Mouse (Mus musculus) thymus, postnatal 0 days (tissue): Measurements from ENCODE around the gene Tex38. TPM values are rescaled to one million over a fixed set of nuclear protein-coding genes. Genes with fewer than 3 reads are reported as not detected.

Experiments used
- DNase-seq: peaks from one replicate; pipeline ENCODE4 v3.0.0-alpha.2; 2015; ENCODE audit warnings: low spot score
- polyA plus RNA-seq: library from polyadenylated mRNA; unstranded; fragments of >200 nt; fragmentation: Nextera tagmentation; extraction: Ambion mirVana; gene quantifications from 2 replicates; pipeline ENCODE4 v1.2.1, GENCODE M21; 2015

The Tex38 gene
- 0.27 and 0.35 TPM in 2 replicates for polyA plus RNA-seq

DNA sequence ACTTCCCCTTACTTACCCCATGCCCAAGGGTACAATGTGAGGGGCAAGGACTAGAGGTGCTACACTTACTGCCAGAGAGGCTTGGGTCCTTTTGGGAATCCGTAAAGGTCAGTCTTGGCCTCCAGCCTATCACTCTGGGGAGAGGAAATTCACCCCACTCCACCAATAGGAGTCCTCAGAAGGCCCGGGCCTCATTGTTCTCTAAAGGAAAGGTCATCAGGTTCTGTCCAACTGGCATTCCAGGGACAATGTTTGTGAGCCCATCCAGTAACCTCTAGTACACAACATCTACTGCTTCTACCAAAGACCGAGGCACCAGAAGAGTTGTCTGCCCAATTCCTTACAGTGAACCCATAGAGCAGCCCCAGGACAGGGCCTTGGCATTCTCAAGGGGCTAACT is at the start of gene Tex38:
Gene Tex38, minus strand, starts transcription at position 101 of the 400 bp plus-strand sequence.
- DNase-seq: no peak

DNA sequence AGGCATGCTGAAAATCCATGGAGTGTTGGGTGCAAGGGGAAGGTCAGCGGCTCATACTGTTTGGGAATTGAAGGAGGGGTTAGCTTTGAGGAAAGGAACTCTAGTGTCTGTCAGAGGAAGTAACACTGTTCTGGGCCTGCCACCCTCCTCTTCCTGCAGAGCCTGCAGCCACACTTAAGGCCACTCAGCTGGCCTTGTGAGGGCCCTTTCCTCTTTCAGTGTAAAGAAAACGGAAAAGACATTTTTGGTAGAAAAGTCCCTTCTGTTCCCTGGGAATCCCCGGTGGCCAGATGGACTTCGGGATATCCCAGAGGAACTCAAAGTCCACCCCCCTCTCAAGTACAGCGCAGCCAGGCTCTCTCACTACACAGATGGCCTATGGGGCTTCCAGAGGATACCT is 49.7 kb upstream of the Tex38 start:
- DNase-seq: no peak

DNA sequence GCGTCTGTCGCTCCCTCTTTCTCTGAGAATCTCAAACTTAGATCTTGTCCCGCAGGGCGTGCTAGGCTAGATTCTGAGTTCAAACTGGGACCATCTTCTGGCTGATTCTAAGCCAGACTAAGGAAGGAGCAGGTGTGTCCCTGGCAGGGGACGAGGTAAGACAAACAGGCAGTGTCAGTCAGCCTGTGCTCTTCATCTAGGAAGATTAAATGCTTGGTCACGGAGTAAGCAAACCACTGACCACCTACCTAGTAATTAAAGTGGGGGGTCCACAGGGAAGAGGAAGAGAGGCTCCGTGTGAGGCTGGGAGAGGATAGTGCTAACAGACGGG is 47.7 kb upstream of the Tex38 start:
- DNase-seq: no peak

DNA sequence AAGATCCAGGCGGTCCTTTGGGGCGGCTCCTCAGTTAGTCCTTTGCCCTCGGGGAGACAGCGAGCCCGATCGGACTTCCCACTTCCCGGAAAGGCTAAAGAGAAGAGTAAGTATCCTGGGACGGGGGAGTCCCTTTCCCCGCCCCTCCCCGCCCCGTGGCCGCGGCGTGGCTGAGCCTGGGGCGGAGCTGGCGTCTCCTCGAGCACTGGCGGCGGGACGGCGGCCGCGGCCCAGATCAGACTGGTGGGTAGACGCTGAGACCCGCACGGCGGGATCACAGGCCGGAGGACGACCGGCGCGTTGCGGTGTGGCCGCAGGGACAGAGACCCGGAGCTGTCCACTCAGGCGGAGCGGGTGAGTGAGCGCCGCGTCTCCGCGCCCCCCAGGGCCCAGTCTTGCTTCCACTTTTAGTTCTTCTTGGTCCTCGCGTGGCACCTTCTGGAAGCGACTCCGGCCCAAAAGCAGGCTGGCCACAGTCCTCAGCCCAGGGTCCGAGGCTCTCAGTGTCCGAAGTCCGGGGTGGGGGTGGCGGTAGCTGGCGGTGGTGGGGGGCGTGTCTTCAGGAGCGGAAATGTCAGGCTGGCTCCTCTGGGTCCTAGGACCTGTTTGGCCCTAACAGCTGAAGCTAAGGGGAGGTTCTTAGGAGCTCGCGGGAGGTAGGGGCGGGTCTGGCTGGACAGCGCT is 47.2 kb upstream of the Tex38 start, which contains the start of gene Mob3c:
Gene Mob3c, plus strand, starts transcription at position 205 of the 684 bp plus-strand sequence.
- peak; percentile 64 for DNase-seq

DNA sequence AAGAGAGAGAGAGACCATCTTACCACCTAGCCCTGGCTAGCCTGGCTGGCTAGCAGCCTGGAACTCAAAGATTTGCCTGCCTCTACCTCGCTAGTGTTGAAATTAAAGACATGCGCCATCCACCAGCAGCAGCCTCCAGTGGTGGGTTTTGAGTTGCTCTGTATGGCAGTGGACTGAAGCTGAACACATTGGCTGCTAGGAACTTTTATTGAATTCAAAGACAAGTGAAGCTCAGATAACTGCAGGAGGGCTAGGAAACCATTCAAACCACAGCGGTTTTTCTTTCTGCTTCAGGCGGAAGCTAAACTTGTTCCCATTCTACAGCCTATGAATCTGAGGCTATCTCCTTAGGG is 46.7 kb upstream of the Tex38 start:
- peak; percentile 30 for DNase-seq

DNA sequence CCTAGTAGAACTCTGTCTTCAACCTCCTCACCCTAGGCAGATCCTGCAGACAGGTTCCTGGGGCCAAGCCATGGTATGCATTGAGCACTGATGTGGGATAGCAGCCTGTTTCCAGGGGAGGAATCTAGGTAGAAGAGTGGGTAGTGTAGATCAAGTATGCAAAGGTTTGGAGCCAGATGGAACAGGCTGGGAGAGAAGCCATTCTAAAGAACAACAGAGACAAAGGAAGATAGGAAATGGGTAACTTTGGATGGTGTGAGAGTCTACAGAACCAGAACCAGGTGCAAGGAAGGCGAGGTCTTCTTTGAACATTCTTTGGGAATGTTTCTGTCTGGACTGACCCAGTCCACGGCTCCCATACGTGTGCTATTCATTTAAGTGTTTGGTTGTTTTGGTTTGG is 46.2 kb upstream of the Tex38 start:
- DNase-seq: no peak

DNA sequence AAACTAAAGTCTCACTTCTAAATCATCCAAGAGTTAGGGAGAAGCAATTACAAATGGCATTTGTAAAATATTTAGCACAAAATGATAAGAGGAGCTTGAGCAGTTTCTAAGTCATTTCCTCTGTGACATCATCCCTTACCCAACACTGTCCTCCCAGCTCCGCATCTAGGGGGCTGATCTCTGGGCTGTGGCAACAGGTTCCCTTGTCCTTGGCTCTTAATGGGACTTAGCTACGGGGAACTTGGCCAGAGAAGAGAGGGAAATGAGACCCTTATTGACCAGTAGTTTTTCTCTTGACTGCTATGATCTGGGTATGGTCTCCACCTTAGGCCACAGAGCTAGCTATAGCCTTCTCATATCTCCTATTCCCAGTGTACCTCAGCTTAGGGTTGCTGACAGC is 44.5 kb upstream of the Tex38 start:
- DNase-seq: no peak

DNA sequence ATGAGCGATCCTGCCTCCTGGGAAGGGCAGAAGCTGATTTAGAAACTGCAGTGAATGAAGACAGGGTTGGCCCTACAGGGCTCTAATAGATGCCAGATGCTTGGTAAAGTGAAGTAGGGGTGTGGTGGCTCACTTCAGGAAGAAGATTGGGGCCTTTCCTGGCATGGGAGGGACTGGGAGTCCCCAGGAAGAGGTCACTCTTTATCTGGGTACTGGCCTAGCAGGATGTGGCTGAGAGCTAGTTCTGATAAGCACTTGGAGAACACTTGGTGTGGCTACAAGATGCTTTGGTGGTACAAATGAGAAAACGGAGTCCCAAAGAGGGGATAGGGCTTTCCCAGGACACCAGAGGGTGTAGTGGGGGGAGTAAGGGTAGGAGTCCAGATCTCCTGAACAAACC is 43.4 kb upstream of the Tex38 start:
- DNase-seq: no peak

DNA sequence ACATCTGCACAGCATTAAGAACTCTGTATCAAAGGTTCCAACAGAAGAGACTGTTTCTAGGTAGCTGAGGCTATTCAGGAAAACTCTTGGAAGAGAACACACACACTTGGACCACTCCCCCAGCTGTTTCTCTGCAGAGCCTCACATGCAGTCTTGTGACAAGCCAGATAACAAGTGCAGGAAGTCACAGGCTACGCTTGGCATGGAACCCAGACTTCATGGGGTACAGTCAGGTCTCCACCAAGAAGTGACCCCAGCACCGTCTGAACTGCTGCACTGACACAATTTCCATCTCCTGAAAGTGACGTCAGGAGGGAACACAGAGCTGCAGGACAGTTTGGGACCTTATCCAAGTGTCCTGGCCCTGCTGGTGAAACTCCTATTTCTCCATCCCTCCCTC is 41.1 kb upstream of the Tex38 start:
- no peak for DNase-seq

DNA sequence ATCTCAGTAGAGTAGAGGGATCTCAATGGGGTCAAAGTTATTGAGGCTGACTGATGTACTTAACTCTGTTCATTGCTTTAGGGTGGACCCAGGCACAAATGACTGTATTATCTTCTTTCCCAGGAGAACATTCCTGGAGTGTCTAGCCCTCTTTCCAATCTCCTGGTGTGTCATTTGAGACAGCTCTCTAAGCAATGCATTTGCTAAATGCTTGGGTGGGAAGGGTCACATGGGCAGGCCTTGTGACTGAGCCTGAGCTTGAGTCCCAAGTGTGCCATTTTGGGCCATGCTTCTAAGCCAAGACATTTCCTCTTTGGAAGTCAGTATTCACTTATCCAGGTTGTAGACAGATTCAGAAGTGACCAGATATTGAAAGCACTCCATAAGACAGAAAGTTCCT is 40.6 kb upstream of the Tex38 start:
- no peak for DNase-seq

DNA sequence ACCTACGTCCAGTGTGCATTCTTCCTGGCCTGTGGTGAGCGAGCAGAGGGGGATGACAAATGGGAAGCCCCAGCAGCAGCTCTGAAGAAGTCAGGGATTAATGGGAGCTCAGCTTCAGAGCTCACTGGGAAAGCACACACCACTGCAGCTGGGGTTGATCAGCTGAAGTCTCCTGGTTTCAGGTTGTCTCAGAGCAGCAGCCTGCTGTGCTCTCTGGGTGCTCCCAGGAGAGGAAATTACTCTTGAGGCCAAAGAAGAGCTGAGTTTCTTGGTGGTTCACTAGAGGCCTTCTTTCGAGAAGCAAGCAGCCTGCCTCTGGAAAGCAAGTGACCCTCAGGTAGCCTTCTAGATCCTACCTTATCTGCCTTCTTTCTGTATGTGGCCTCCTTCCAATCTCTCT is 40.1 kb upstream of the Tex38 start:
- DNase-seq: no peak

DNA sequence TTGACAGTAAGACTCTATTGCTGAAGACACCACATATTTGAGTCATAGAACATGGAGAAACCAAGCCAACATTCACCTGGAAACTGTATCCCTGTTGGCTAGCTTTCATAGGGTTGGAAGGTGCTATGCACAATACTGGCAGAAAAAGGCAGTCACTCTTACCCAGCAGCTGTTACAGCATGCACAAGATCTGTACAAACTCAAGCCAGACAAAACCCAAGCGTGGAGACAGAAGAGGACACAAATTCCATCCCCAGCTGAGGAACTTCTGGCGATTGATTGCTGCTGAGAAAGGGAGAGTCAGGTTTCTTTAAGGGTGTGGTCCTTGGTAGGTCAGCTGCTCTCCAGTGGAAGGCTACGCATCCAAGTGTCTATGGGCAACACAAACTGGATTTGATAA is 39.4 kb upstream of the Tex38 start:
- no peak for DNase-seq

DNA sequence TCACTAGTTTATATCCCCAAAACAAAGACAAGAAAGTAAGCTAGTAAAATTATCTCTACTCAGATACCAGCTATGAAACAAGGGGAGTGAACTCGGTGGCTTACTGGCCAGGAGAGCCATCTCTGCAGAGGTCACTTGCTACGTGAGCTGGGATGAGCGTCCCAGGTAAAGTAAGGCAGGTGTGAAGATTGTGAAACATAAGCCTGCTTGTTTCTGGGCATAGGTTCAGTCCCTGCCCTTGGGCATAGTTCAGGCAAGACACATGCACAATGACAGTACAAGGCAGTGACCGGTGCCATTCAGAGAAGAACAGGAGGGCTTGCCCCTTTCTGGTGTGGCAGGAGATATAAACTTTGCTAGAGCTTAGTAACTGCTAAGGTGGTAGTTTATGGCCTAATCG is 34.8 kb upstream of the Tex38 start:
- no peak for DNase-seq

DNA sequence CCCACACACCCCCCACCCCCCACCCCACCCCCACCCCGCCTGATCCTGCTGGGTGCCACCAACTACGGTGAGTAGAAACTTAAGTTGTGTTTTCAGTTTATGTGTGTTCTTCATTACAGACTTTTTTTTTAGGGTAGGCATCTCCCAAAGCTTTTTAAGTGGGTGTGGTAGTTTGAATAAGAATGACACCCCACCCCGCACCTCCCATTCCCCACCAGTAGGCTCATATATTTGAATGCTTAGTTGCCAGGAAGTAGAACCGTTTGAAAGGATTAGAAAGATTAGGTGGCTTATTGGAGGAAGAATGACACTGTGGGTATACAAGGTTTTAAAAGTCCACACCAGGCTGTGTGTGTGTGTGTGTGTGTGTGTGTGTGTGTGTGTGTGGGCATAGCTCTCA is 31.5 kb upstream of the Tex38 start:
- no peak for DNase-seq

DNA sequence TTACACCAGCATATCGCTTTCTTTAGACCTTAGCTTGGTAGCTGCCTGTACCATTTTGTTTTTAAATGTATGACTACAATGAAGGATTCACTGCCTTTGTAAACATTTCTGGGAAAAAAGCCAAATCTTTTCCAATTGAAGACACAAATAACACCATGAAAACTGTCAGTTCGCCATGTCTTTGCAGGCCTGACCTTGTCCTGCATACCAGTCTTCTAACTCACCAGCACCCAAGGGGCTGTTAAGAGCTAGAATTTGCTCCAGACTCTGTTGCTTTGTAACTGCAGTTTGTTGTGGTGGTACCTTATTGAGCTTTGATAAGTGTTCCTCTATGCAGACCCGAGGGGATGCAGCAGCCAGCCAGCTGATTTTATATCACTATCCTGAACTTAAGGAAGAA is 19.2 kb upstream of the Tex38 start:
- DNase-seq: no peak

DNA sequence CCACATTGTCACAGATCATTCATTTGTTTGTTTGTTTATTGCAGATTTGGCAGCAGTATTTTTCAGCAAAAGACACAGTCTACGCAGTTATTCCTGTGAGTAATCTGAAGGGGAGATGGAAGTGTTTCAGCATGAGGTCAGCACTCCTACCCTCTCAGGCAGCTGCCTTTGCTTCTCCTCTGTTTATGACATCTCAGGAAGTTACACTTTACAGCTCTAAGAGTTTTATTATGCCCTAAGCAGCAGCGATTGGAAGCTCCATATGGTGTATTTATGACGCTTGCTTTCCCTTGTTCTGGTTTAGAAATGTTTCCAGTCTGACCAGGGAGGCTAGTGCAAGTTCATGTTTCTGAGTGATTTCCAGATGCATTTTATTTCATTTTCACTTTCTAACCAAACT is 14.5 kb upstream of the Tex38 start:
- DNase-seq: no peak

DNA sequence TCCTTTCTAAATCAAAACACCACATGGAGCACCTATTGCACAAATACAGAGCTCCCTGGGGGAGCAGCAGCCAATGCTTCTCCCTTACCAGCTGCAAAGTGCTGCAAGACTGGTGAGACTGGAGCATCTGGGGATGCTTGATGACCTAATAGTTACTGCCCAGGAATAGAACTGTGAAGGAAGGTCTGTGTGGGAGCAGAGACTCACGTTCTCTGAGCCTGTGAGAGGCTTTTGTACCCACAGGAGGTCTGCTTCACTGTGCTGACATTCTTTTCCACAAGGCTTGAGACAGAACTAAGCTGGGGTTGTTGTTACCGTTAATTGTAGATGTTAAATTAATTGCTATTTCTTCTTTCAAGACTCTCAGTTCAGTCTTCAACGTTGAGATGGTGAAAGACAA is 10.0 kb upstream of the Tex38 start:
- no peak for DNase-seq

DNA sequence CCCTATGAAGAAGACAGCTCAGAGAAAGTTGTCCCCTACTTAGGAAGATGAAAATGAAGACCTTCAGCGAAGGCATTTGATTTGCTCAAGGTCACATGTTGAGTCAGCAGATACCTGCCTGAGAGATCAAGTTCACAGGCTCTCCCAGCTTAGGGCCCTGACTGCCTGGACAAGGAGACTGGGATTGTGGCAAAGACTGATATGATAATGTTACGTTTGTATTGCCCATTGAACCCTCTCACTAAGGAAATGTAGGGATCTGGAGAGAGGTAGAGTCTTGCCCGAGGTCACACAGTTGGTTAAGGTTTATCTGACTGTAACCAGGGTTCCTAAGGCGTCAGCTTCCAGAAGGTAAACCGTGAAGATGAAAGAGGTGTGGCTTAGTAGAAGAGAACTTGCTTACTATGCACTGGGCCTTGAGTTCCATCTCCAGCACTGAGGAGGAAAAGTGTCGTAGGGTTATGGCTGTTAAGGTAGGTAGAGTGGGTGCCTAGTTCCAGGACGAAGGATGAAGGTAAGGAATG is 4.8 kb upstream of the Tex38 start:
- no peak for DNase-seq

DNA sequence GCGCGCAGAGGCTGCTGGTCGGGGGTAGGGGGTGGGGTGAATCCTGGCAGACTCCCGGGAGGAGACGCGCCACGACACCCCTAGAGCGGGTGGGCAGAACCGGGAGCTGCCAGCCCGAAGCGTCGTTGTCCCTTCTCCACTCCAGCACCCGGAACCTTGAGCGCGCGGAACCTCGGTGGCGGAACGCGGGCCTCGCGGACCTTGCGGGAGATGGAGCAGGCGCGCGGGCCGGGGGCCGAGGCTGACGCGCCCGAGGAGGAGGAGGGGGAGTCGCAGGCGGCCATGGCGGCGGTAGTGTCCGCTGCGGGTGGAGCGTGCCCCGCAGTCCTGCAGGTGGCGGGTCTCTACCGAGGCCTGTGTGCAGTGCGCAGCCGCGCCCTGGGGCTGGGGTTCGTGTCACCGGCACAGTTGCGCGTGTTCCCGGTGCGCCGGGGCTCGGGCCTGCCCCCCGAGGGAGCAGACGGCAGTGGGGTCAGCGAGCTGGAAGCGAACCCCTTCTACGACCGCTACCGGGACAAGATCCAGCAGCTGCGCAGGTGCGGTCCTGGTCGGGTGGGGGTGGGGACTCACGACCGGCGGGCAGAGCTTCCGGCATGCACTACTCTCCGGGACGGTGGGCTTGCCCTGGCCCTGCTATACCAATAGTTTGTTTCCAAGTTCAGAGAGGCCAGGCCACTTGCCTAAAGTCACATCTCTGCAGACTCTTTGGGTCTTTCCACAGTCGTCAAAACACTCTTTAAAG is 4.1 kb upstream of the Tex38 start, which contains the start of gene Atpaf1:
Gene Atpaf1, plus strand, starts transcription at position 44 of the 742 bp plus-strand sequence.
- DNase-seq: peak; percentile 68

DNA sequence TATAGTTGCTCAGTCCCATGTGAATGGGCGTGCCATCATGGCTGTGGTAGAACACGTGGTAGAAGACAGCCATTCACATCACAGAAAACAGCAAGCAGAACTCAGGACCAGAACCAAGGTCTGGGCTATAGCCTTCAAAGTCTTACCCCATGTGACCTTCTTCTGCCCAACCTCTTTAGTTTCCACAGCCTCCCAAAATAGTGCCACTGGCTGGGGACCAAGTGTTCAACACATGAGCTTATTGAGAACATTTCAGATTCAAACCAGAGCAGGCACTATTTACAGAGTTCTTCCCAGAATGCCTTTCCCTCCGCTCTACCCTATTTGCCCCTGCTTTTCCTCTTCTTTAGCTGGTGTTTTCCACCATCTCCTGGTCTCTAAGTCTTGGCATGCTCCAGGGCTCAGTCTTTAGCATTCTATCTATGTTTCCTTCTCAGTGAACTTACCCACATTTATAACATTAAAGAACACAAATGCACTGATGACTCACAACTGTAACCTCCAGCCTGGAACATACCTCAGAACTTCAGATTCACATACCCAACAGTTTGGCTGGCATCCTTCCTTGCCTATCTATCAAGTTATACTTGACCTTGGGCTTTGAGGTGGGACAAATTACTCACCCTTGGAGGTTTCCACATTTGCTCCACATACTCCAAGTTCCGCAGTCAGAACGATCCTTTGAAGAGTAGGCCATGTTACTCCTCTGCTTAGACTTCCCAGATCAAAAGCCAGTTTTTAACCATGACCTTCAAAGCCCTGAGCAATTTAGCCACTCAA is 1.4 kb upstream of the Tex38 start:
- DNase-seq: no peak

DNA sequence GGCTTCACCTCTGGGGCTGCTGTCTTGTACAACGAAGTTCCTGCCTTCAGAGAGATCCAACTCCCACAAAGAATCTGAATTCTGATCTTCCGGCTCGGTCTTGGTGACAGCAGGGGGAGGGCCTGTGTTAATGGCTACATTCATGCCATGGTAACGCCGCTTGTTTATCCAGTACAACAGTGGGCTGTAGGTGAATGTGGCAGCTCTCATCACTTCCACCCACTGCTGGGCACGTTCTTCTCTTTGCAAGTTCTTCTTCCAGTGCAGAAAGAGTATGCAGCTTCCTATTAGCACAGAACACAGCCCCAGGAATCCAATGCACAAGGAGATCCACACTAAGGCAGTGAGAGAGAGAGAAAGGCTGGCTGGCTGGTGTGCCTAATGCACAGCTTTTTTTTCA is 549 bp downstream of the Tex38 start:
- no peak for DNase-seq

DNA sequence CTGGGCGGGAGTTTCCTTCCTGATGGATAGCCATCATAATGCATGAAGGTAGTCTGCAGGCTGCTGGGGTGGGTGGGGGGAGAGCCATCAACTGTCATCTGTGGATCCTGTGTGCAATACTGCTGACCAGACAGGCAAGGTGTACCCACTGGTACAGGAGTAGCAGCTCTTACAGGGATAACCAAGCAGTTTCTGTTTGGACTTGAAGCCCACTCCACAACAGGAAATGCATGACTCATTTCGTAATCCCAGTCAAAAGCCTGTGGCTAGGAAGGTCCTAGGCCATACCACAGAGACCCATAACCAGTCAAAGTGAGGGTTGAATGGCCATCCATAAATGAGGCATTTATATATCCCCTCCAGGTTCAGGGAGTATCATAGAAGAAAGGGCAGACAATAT is 3.2 kb downstream of the Tex38 start:
- no peak for DNase-seq
